Mouse (Mus musculus) neural tube, embryonic 13.5 days (tissue): Measurements from ENCODE around the gene Uxt. TPM values are rescaled to one million over a fixed set of nuclear protein-coding genes. Genes with fewer than 3 reads are reported as not detected.

Source experiments
- ATAC-seq: fragments of 200-750 bp; cut with Nextera tagmentation; 2 replicates; pipeline ENCODE4 v1.8.0; 2017; ENCODE audit warnings: low read depth, mild to moderate bottlenecking, moderate TSS enrichment, moderate library complexity
- H3K27ac ChIP-seq: fragments of 300-500 bp; sonication (generic); replicated peaks from 2 replicates; pipeline ENCODE4 v1.5.1; 2015; ENCODE audit warnings: moderate library complexity, mild to moderate bottlenecking, inconsistent platforms
- H3K27me3 ChIP-seq: fragments of 300-500 bp; sonication (generic); 2 replicates; pipeline ENCODE4 v1.6.1; 2015; ENCODE audit warnings: mild to moderate bottlenecking, inconsistent platforms
- H3K36me3 ChIP-seq: fragments of 300-500 bp; sonication (generic); 2 replicates; pipeline ENCODE4 v1.6.1; 2015; ENCODE audit warnings: mild to moderate bottlenecking, inconsistent platforms
- H3K4me1 ChIP-seq: fragments of 300-500 bp; sonication (generic); replicated peaks from 2 replicates; pipeline ENCODE4 v1.6.1; 2015; ENCODE audit warnings: inconsistent platforms
- H3K4me2 ChIP-seq: fragments of 300-500 bp; sonication (generic); 2 replicates; pipeline ENCODE4 v1.6.1; 2015; ENCODE audit warnings: inconsistent platforms, mild to moderate bottlenecking, moderate library complexity
- H3K4me3 ChIP-seq: fragments of 300-500 bp; sonication (generic); 2 replicates; pipeline ENCODE4 v1.5.1; 2015; ENCODE audit warnings: mild to moderate bottlenecking, inconsistent platforms
- H3K9ac ChIP-seq: fragments of 300-500 bp; sonication (generic); 2 replicates; pipeline ENCODE4 v1.6.1; 2015; ENCODE audit warnings: moderate library complexity, mild to moderate bottlenecking, inconsistent platforms
- H3K9me3 ChIP-seq: fragments of 300-500 bp; sonication (generic); 2 replicates; pipeline ENCODE4 v1.6.1; 2016; ENCODE audit warnings: inconsistent platforms
- WGBS: fragments of 180-500 bp; shearing (Covaris S2); methylation state at CpG from one replicate; pipeline ENCODE4 v1.1.7; 2015; 5-methylcytosine and 5-hydroxymethylcytosine counted together
- polyA plus RNA-seq: library from polyadenylated mRNA; unstranded; fragments of >200 nt; fragmentation: Nextera tagmentation; extraction: Ambion mirVana; gene quantifications from 2 replicates; pipeline ENCODE4 v1.2.1, GENCODE M21; 2015

The Uxt gene
- polyA plus RNA-seq = 40.3 and 47.8 TPM in 2 replicates

- H3K4me3 ChIP-seq = peak within 1 kb of the TSS; percentile 51
- no peaks in the 10 kb centered on the region for H3K4me1 ChIP-seq
- ATAC-seq = peak; percentile 97
- WGBS = 17% methylated on average over 57 of the region's 57 CpGs
- peak within 1 kb of the TSS; percentile 73 for H3K27ac ChIP-seq
- peak within 1 kb of the TSS; percentile 53 for H3K4me2 ChIP-seq
- no peaks in the 10 kb centered on the region for H3K27me3 ChIP-seq
- peaks cover 14% of the 10 kb centered on the region for H3K36me3 ChIP-seq
- H3K9ac ChIP-seq = peak within 1 kb of the TSS; percentile 63
- no peaks in the 10 kb centered on the region for H3K9me3 ChIP-seq
These were observed at the start of gene Uxt for GRCm38 (mm10) chrX:20961477-20962378. Uxt (minus strand) TSS chrX:20962017.

DNA sequence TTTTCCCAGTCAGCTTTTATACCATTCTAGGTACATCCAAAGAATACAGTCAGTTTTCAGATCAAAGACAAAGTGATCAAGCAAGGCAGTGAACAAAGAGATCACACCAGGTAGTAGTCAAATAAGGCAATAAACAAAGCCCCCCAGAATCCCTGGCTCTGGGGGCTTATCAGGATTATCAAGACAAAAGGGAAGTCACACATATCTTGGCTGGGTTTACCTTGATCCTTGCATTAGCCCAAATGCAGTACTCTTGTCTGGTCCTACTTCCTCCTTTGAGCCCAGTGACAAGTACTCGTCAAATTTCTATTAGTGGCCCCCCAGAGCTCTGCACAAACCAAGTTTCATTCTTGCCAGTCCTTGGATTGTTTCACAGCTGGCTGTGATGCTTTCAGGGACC, 19.1 kb upstream of the Uxt start:
- Histone ChIP-seq H3K9me3 (no peaks in the 10 kb centered on the region), H3K4me1 (no peaks in the 10 kb centered on the region), H3K27ac (no peak overlapping the region), H3K4me3 (no peak overlapping the region), H3K9ac (no peak overlapping the region), H3K36me3 (0 out of 2 replicates have a peak, but pooled peaks cover 1% of the 10 kb centered on the region), H3K4me2 (no peak overlapping the region), H3K27me3 (no peaks in the 10 kb centered on the region)
- ATAC-seq = no peak
- 74% methylated on average over 1 of the region's 1 CpGs for WGBS

DNA sequence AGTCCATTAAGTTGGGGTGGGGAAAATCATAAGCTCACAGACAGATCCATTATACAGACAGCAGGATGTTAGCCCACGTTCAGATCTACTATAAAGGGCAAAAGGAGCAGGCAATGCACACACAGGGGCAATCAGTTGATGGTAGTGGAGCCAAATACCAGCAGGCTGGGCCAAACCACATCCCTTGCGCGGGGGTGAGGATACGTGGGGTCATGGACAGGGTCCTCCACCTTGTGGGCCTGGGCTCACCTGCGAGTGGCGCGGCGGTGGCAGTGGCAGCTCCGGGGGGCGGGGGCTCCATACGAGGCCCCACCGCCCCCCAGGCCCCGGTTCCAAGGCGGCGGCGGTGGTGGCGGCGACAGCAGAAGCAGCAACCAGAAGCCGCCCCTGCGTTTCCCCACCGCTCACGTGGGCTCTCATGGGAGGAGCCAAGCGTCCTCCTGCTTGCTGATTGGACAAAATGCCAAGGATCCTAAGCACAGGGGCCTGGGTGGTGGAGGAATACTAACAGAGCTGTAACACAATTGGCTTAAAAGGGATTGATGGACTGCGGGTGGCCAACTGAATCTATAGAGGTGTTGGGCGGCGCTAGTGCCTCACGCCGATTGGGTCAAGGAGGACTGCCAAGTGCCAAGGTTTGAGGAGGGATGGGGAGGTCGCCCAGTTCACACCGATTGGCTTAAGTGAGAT, 11.5 kb downstream of the Uxt start, which contains the start of gene Elk1:
Gene Elk1 (minus strand): TSS at position 418 of the 690 bp plus-strand sequence.
- H3K27ac ChIP-seq = peak within 1 kb of the TSS; percentile 79
- no peaks in the 10 kb centered on the region for H3K9me3 ChIP-seq
- peak within 1 kb of the TSS; percentile 62 for H3K4me3 ChIP-seq
- ATAC-seq = peak; percentile 98
- peak within 1 kb of the TSS; percentile 73 for H3K9ac ChIP-seq
- peaks cover 16% of the 10 kb centered on the region for H3K4me1 ChIP-seq
- WGBS = 12% methylated on average over 30 of the region's 30 CpGs
- H3K36me3 ChIP-seq = 0 out of 2 replicates have a peak, but pooled peaks cover 3% of the 10 kb centered on the region
- H3K27me3 ChIP-seq = no peaks in the 10 kb centered on the region
- H3K4me2 ChIP-seq = peak within 1 kb of the TSS; percentile 58

DNA sequence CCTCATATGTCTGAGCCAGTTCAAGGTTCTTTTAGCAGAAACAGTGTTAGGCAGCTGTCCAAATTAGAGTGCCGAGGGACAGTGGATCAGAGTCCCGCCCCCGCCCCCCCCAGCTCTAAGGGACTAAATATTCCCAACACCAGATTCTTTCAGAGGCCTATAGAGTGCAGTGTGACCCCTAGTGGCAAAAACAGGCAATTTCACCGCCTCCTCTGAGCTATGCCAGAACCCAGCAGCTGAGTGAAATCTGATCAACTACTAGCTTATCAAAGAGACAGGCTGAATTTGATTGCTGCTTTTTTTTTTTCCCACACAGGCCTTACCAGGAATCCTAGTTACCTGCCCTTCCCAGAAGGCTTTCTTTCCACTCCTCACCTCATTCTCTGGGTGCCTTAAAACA, 15.8 kb downstream of the Uxt start:
- H3K4me1 ChIP-seq = peaks cover 16% of the 10 kb centered on the region
- no peaks in the 10 kb centered on the region for H3K9me3 ChIP-seq
- no peak overlapping the region for H3K4me3 ChIP-seq
- 0 out of 2 replicates have a peak, but pooled peaks cover 6% of the 10 kb centered on the region for H3K36me3 ChIP-seq
- WGBS = 15% methylated on average over 4 of the region's 4 CpGs
- no peaks in the 10 kb centered on the region for H3K27me3 ChIP-seq
- H3K9ac ChIP-seq = no peak overlapping the region
- ATAC-seq = no peak
- no peak overlapping the region for H3K4me2 ChIP-seq
- no peak overlapping the region for H3K27ac ChIP-seq

DNA sequence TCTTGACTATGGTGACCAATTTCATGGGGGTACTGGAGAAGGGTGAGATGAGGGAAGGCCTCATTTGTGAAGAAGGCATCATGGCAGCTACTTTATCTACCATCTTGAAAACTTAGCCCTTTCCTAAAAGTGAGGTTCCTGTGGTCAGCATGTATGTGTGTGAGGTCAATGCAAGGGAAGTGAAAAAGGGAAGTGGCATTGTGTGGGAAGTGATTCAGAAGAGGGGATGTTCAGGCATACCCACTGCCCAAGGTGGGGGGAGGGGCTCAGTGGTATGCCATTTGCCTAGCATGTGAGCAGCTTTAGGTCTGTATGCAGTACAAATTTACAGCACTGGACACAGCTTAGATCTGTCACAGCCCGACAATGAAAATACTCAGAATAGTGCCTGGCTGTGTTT, 29.9 kb downstream of the Uxt start:
- Histone ChIP-seq H3K9me3 (no peaks in the 10 kb centered on the region), H3K27ac (no peak overlapping the region), H3K4me1 (no peaks in the 10 kb centered on the region), H3K36me3 (peaks cover 47% of the 10 kb centered on the region), H3K4me2 (no peak overlapping the region), H3K27me3 (no peaks in the 10 kb centered on the region), H3K9ac (no peak overlapping the region), H3K4me3 (no peak overlapping the region)
- no peak for ATAC-seq
- whole genome bisulfite sequencing = 95% methylated on average over 1 of the region's 1 CpGs

DNA sequence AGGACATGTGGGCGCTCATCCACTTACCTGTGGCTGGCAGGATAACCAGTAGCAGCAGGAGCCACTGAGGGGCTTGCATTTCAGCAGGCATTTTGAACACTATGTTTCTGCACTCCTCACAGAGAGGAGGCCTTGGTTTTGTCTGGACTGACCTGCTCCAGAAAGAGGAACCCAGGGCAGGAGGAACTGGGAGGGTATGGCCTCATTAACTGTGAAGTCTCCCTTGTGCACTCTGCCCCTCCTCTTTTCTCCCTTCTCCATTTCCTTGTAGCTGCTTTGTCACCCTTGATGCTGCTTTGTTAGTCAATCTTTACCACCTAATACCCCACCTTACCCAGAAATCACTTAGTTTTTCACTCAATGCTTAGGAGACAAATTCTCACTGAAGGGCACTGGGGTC, 30.5 kb downstream of the Uxt start, which contains the start of gene Cfp:
Gene Cfp (minus strand): TSS at position 192 of the 400 bp plus-strand sequence.
- 73% methylated on average over 1 of the region's 1 CpGs for WGBS
- Histone ChIP-seq H3K27ac (no peak within 1 kb of the TSS), H3K4me1 (no peaks in the 10 kb centered on the region), H3K4me3 (no peak within 1 kb of the TSS), H3K36me3 (peaks cover 43% of the 10 kb centered on the region), H3K9me3 (no peaks in the 10 kb centered on the region), H3K9ac (no peak within 1 kb of the TSS), H3K4me2 (no peak within 1 kb of the TSS), H3K27me3 (no peaks in the 10 kb centered on the region)
- ATAC-seq = no peak

DNA sequence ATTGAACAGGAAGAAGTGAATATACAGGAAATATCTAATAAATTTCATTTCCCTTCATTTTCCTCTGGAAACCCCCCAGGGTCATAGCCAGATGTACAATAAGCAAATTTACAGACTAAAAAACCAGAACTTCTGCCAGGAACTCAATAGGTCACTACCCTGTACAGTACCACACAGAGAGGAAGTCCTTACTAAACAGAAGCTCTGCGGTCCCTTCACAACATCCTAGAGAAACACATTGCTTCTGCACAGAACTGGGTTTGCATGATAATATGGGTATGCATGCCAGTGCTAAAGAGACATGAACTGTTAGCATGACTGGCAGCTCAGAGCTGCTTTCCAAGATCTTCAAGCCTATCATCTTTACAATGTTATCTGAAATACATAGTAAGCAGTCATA, 32.0 kb downstream of the Uxt start:
- H3K4me1 ChIP-seq = no peaks in the 10 kb centered on the region
- H3K36me3 ChIP-seq = peaks cover 35% of the 10 kb centered on the region; the same call in 1 of the 2 replicates
- no peaks in the 10 kb centered on the region for H3K9me3 ChIP-seq
- H3K4me3 ChIP-seq = no peak overlapping the region
- H3K27ac ChIP-seq = no peak overlapping the region
- no peak for ATAC-seq
- H3K27me3 ChIP-seq = no peaks in the 10 kb centered on the region
- no peak overlapping the region for H3K4me2 ChIP-seq
- 97% methylated on average over 1 of the region's 1 CpGs for WGBS
- no peak overlapping the region for H3K9ac ChIP-seq

DNA sequence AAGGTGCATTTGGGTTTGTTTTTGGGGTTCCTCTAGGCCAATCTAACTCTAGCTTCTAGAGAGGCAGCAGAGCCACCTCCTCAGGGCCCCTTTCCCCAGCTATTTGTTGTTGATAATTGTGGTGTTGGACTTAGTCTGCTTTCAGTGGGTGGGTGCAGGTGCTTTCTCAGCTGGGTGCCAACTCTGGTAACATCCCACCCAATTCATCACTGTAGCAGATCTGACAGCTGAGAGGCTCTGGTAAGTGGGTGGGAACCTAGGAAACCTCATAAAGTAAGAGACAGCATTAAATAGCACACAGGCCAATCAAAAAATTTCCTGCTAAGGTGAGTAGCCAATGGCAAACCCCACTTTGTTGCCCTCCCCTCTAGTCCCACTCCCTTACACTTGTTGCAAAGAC, 36.8 kb downstream of the Uxt start:
- Histone ChIP-seq H3K27me3 (no peaks in the 10 kb centered on the region), H3K4me1 (no peaks in the 10 kb centered on the region), H3K36me3 (0 out of 2 replicates have a peak, but pooled peaks cover 26% of the 10 kb centered on the region), H3K4me2 (no peak overlapping the region), H3K9me3 (no peaks in the 10 kb centered on the region), H3K27ac (no peak overlapping the region), H3K4me3 (no peak overlapping the region), H3K9ac (no peak overlapping the region)
- no peak for ATAC-seq

DNA sequence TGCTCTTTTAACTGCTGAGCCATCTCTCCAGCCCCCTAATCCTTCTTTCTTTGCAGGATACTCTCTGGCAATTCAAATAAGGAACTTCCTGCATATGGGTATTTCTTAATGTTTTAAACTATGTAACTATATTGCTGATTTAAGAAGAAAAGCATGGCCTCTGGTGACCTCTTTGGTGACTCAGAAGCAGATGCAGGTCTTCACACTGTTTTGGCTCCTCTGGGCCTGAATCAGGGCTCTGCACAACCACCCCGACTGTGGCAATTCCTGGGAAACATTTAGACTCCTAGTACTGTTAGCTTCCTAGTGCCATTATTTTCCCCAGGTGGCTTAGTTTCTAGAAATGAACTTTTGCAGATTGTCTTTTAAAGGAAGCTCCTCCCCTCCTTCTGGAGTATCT, 38.3 kb downstream of the Uxt start:
- no peak for ATAC-seq

GRCm38 (mm10) chrX:20921366-20921765, 40.5 kb downstream of the Uxt start:
- Histone ChIP-seq H3K27me3 (no peaks in the 10 kb centered on the region), H3K4me3 (peak overlapping the region; percentile 56), H3K9ac (peak overlapping the region; percentile 47), H3K27ac (peak overlapping the region; percentile 52), H3K36me3 (0 out of 2 replicates have a peak, but pooled peaks cover 7% of the 10 kb centered on the region), H3K4me2 (peak overlapping the region; percentile 59), H3K4me1 (peaks cover 18% of the 10 kb centered on the region), H3K9me3 (no peaks in the 10 kb centered on the region)
- ATAC-seq = peak; percentile 19; the same call in 1 of the 2 replicates
- WGBS = 35% methylated on average over 5 of the region's 5 CpGs

More for the DNA sequence above, 38.3 kb downstream of the Uxt start:
- Histone ChIP-seq H3K4me3 (no peak overlapping the region), H3K9ac (no peak overlapping the region), H3K27me3 (no peaks in the 10 kb centered on the region), H3K9me3 (no peaks in the 10 kb centered on the region), H3K36me3 (0 out of 2 replicates have a peak, but pooled peaks cover 25% of the 10 kb centered on the region), H3K4me2 (no peak overlapping the region), H3K4me1 (peaks cover 14% of the 10 kb centered on the region), H3K27ac (no peak overlapping the region)
- WGBS = 84% methylated on average over 1 of the region's 1 CpGs

- Histone ChIP-seq H3K27ac (peak within 1 kb of the TSS; percentile 83), H3K9me3 (no peaks in the 10 kb centered on the region), H3K4me3 (peak within 1 kb of the TSS; percentile 56), H3K4me2 (peak within 1 kb of the TSS; percentile 59), H3K4me1 (peaks cover 18% of the 10 kb centered on the region), H3K36me3 (0 out of 2 replicates have a peak, but pooled peaks cover 6% of the 10 kb centered on the region), H3K9ac (peak within 1 kb of the TSS; percentile 81), H3K27me3 (no peaks in the 10 kb centered on the region)
- 16% methylated on average over 37 of the region's 44 CpGs for WGBS
- ATAC-seq = peak; percentile 97
These were observed 40.9 kb downstream of the Uxt start, which contains the start of gene Syn1 for GRCm38 (mm10) chrX:20920844-20921364. Syn1 (minus strand) TSS chrX:20921004.
